Mouse (Mus musculus): Measurements from ENCODE around the gene Ddx4.
"Not testable (repeated sequence)": the region's sequence is repeated elsewhere in the genome, so short reads cannot be mapped to it uniquely, and the experiment has no call there.

Gene Ddx4

DNA sequence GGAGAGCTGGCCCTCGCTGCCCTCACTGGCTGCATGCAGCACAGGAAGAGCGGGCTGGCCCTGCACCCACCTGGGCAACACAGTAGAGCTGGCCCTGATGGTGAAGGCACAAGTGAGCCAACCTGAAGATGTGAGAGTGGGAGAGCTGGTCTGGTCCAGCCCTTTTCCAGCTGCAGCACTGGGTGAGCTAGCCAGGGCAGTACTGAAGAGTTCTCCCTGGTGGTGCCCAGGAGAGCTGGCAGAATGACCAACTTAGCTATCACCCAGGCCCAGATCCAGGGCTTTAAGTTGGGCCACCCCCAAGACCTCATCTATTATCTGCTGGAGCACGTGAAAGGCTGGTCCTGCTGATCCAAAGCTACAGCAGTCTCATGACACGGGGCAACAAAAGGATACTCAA is 13.2 kb downstream of the Ddx4 start:
- in situ Hi-C loops (cut with MboI, MseI): no loop called here

DNA sequence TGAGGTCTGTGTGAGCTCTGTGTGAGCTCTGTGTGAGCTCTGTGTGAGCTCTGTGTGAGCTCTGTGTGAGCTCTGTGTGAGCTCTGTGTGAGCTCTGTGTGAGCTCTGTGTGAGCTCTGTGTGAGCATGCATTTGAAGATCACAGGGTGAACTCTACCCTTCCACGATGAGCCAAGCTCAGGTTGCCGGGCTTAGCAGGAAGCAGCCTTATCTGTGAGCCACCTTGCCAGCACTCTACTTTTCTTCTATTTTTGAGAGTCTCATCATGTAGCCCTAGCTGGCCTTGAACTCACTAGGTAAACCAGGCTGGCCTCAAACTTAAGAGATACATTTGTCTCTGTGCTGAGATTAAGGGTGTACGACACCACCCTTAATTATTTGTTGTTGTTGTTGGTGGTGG is 15.8 kb downstream of the Ddx4 start:
- in situ Hi-C loops (cut with MboI, MseI): no loop called here

DNA sequence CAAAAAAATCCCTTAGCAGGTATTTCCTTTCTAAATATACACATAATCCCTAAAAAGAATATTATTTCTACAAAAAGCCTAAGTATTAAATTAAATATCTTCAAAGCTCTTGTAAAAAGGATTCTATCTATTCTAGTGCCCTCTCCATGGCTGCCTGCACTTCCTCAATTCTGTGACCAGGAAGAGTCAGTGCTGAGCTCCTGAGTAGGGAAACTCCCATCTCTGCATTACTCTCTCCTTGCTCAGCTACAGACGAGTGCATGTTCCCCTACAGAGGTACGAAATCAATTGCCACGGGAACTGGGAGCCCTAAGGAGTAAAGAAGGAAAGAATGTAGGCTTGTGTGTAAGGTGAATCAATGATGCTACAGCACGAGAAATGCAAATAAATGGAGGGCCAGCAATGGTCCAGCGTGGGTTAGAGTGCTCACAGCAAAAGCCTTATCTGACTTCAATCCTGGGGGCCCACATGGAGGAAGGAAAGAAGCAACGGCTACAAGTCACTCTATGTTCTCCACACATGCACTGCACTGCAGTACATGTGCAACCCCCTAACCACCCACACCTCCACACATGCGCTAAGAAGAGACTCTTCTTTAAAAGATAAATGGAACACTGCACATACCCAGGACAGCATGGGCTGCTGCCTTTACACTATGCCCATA is 17.0 kb downstream of the Ddx4 start:
- in situ Hi-C loops (cut with MboI, MseI): no loop called here

DNA sequence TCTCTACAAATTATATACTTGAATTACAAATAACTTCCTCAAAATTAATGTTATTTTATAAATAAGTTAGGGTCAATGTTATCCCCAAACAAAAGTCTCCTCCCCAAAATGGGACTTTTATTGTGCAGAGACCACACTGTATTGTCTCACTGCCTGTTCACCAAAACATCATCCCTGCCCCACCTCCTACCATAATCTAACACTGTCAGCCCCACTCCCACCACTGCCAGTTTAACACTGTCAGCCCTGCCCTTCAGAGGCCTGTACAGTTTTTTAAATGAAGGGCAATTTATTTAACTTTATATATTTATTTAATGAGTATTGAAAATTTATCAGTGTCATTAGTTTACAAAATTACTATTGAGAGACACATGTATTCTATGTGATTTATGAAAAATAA is 26.7 kb downstream of the Ddx4 start:
- in situ Hi-C loops (cut with MboI, MseI): no loop called here

DNA sequence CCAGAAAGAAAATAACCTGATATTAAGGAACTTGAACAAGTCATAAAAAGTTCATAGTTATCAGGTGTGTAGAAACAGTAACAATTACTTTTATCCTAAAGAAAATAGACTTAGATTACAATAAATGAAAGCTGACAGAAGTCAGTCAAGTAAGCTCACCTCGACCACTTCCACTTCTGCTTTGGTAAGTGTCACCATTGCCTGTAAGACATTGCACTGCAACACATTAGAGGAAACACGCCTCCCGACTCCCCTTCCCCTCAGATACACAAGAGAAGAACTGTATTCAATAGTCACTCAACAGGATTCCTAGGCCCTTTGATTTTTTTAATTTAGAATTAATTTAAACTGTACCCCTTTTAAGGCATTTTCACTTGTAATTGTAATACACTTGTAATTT is 27.7 kb downstream of the Ddx4 start:
- in situ Hi-C loops (cut with MboI, MseI): no loop called here

DNA sequence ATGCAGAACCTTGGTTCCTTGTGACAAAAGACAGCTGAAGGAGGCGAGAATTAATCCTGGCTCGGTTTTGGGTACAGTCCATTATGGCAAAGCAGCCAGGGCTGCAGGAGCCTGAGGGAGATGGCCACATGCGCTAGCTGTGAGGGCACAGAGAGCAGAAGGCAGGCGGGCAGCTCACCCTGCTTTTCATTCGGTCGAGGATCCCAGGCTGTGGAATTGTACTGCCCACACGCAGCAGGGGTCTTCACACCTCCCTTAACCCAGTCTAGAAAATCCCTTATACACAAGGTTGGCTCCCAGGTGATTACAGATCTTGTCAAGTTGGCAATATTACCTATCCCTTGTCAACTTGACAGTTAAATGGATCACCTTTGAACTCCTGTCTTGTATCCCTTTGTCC is 28.6 kb downstream of the Ddx4 start:
- in situ Hi-C loops (cut with MboI, MseI): no loop called here

DNA sequence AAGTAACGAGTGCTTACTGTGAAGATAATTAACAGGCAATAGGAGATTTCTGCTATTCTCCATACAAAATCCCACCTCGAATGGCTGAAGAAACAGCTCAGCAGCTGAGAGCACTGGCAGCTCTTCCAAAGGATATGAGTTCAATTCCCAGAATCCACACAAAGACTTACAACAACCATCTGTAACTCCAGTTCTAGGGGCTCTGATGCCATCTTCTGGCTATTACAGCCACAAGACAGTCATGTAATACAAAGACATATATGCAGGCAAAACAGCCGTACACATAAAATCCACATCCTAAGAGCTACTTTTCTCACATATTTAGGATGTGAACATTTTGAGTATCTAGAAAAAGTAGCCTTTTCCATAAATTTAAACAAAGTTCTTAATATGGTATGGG is 30.7 kb downstream of the Ddx4 start:
- in situ Hi-C loops (cut with MboI, MseI): no loop called here

DNA sequence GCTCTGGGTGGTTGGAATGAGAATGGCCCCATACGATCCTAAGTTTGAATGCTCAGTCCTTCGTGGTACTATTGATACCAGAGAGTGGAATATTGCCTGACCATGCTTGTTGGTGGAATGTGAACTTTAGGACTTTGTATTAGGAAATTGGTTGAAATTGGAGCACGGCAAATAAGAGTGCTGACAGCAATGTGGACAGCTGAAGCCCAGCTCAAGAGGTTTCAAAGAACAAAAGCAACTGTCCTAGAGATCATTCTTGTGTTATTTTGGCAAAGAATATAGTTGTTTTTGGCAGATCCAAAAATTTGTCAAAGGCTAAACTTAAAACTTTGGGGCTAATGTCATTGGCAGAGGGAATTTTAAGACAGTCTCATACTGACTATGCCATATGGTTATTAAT is 43.7 kb downstream of the Ddx4 start:
- in situ Hi-C loops (cut with MboI, MseI): no loop called here

DNA sequence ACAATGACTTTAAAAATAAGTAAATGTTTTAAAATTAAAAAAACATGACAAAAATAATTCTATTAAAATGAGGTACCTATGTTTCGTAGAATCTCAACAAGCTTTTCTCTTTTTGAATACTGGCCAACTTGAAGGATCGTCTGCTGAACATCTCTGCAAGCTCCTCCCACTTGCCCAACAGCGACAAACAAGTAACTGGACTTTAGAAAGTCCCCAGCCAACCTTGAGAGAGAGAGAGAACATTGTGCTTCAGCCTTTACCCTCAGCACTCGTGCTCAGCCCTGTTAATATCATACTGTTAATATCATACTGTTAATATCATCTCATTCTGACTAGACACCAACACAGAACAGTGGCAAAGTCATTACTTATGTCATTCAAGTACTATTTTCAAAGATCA is 47.9 kb downstream of the Ddx4 start:
- in situ Hi-C loops (cut with MboI, MseI): no loop called here

DNA sequence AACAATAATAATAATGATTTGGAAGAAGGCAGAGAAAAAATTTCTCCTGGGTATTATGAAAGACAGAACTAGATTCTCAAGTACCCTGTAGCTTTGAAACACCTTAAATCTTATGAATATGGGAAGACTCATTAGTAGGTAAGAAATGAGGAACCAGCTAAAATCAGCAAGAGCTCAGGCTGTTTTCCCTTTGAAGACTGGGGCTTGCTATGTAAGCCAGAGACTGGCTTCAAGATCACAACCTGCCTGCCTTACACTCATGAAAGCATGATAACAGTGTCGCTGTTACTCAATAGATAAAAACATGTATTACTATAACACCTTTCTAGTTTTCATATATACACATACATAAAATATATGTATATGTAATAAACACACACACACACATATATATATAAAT is 48.4 kb downstream of the Ddx4 start:
- in situ Hi-C loops (cut with MboI, MseI): no loop called here

DNA sequence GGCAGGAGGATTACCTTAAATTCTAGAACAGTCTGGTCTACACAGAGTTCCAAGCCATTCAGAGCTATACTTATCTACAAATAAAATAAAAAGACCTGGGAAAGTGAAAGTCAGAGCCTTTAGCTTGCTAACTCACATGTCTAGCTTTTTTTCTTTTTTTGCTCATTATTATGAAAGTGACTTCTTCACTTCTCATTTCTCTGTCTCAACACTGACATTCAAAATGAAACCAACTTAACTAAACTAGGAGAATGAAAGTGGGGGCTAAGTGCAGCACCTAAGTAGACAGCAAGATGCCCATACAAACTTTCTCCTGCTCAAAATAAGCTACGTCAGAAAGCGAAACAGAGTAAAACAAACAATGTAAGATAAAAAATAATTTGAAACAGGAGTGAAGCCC is 49.7 kb downstream of the Ddx4 start:
- in situ Hi-C loops (cut with MboI, MseI): no loop called here

DNA sequence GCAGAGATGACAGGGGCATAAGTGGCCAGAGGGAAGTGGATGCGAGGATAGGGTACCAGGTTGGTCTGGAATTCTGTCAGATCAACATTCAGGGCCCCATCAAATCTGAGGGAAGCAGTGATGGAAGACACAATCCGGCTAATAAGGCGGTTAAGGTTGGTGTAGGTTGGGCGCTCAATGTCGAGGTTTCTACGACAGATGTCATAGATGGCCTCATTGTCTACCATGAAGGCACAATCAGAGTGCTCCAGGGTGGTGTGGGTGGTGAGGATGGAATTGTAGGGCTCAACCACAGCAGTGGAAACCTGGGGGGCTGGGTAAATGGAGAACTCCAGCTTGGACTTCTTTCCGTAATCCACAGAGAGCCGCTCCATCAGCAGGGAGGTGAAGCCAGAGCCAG is 58.0 kb downstream of the Ddx4 start, which contains the start of gene Il31ra:
Il31ra (minus strand) TSS at position 101 of the 400 bp plus-strand sequence.
- in situ Hi-C loops (cut with MboI, MseI): not testable (repeated sequence)

DNA sequence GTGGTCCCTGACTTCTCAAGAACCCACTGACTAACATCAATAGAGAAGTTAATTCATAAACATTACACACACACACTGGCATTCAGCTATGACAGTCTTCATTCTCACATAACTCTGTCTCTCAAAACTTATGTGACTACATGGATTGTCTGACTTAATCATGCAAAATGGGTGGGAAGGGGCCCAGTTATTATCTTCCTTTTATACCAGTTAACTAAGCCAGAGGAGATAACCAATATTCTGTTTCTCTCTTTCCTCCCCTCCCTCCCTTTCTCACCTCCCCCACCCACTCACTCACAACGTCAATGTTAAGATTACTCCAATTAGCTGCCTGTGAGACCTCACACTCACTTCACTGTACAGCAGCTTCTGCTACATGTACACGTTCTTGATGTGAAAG is 62.0 kb downstream of the Ddx4 start:
- in situ Hi-C loops (cut with MboI, MseI): no loop called here

DNA sequence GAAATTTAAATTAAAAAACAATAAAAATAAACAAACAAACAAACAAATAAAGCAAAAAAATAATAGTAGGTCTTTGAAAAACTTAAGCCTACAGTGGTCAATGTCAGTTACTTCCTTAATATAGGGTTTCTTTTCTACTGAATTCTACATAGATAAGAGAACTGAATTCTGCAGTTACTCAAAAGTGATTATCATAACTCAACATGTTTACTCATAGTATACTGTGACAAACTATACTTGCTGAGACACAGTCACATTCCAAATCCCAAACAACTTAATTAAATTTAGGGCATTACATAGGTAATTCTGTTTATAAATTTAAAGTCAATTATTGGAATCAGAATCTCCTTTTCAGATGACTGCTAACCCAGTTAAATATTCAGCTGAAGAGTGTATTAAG is 62.6 kb downstream of the Ddx4 start:
- in situ Hi-C loops (cut with MboI, MseI): loop anchor here in 1 of 2 experiments (10.0 kb wide), 1 partner anchor 945 kb away; no protein-coding TSS in a partner anchor

DNA sequence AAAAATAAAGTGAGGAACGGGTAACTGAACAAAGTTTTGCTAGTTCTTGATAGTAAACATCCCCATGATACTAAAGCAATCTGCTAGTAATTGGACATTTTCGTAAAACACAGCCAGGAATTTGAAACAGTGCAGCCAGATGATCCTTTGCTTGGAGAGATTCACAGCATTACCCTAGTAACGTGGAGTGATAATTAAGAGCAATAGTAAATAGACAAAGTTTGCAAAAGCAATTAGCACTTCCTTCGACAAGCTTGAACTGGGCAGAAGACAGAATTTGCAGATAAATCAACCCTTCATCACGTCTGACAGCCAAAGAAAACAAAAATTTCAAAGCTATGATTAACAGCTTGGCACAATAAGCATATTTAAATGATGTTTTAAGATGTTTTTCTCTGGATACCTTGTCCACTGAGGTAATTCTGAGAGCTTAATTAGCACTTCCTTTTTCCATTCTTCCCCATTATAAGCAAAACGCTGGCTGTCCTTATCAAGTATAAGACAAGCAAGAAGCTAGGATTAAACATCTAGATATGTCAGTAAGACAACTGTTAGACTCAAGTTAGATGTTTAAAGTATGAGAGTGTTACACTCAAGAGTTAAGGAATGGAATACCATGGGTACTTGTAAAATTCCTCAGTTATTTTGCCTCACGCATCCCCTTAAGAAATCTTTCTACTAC is 67.6 kb downstream of the Ddx4 start:
- in situ Hi-C loops (cut with MboI, MseI): loop anchor here in 1 of 2 experiments (10.0 kb wide), 1 partner anchor 950 kb away; no protein-coding TSS in a partner anchor

DNA sequence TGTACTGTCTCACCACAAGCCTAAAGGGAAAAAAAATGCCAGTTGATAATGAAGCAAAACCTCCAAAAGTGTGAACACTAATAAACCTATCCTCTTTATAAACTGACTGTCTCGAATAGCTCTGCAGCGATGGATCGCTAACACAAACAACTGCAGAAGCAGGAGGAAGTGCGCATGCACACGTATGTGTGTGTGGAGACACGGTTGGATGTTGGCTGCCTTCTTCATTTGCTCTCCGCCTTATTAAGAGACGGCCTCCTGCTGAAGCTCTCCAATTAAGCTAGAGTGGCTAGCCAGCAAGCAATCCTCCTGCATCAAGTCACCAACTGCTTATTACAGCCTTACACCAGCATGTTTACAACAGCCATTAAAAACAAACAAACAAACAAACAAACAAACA is 70.0 kb downstream of the Ddx4 start:
- in situ Hi-C loops (cut with MboI, MseI): loop anchor here in 1 of 2 experiments (10.0 kb wide), 1 partner anchor 953 kb away; no protein-coding TSS in a partner anchor

DNA sequence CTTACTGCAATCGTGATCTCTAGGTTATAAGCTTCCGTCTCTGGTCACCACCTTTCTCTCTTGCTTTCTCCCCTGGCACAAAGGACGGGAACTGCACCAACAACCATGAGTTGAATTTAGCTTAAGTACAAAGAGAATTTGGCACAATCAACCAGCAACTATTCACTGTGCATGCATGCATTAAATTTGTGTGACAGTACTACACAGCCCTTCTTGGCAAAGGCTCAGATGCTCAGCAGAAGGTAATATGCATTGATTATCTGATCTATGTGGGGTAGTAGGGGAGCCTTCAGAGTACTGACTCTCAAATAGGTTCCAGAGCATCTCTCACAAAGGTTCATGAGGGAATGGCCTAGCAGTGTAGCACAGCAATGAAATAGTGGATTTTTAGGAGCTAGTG is 70.5 kb downstream of the Ddx4 start:
- in situ Hi-C loops (cut with MboI, MseI): loop anchor here in 1 of 2 experiments (10.0 kb wide), 1 partner anchor 953 kb away; no protein-coding TSS in a partner anchor

DNA sequence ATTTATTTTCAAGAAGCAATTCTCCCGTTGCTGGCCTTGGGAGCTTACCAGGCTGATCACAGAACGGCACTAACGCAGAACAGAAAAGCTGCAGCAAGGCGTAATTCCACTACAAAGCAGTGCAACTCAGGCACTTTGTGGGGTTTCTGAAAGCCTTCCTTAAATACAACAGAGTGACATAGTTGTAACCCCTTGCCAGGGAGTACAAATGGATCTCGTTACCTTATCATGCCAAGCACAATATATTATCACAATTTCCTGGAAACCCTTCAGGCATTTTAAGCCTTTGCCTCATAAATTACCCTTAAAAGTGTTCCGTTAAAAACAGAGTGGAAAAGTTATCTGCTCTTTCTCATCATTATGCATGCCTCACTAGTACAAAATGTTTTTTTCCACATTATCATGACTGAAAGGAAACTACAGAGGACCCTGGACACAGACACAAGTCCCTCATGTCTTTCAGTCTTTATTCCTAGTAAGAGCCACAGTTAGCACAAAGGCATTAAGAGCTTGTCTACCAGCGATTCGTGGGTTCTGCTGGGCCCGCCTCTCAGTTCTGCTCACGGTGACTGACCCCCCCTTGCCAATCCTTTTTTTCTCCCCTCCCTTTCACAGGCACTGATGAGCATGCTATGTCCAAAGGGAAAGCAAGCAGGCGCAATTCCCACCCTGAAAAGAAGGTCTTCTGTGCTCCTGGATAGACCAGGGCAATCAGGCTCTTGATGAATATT is 71.5 kb downstream of the Ddx4 start:
- in situ Hi-C loops (cut with MboI, MseI): loop anchor here in 1 of 2 experiments (10.0 kb wide), 1 partner anchor 954 kb away; no protein-coding TSS in a partner anchor

DNA sequence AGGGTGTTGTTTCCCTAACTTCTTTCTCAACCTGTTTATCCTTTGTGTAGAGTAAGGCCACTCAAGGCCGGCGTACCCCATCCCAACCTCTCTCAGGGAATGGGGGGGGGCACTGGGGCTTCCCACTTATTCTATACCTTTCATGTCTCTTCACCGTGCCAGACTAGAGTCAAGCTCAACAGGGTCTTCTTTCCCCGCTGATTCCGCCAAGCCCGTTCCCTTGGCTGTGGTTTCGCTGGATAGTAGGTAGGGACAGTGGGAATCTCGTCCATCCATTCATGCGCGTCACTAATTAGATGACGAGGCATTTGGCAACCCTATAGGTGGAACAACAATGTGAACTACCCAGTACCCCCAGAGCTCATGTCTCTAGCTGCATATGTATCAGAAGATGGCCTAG is 74.2 kb downstream of the Ddx4 start:
- in situ Hi-C loops (cut with MboI, MseI): not testable (repeated sequence)

DNA sequence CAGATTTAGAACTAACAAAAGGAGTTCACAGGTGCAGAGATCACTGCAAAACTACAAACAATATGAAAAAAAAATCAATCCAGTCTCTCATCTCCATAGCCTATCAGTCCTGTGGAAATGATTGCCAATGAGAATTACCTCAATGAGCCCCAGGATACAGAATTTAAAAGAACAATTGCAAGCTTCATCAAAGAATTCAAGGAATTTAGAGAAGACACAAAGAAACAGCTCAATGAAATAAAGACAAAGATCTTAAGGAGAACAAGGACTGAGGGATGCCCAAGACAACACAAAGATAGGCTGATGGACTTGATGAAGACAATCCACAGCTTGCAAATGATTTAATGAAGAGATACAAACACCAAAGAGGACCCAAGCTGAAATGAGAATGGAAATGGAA is 78.5 kb downstream of the Ddx4 start:
- in situ Hi-C loops (cut with MboI, MseI): no loop called here

DNA sequence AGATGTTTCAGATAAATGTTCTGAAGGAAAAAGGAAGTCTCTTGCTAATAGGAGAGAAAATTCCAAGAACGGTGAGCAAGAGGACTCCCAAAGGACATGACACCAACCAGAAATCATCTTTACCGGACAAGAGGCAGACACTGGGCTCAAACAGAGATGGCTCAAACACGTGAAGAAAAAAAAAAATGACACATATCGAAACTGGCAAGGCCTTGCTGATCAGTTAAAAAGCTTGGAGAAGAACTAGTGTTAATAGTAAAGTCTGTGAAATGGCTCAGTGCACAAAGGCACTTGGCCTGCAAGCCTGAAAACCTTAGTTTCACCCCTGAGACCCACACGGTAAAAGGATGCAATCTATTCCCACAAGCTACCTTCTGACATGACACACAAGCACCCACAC is 81.5 kb downstream of the Ddx4 start:
- in situ Hi-C loops (cut with MboI, MseI): no loop called here

DNA sequence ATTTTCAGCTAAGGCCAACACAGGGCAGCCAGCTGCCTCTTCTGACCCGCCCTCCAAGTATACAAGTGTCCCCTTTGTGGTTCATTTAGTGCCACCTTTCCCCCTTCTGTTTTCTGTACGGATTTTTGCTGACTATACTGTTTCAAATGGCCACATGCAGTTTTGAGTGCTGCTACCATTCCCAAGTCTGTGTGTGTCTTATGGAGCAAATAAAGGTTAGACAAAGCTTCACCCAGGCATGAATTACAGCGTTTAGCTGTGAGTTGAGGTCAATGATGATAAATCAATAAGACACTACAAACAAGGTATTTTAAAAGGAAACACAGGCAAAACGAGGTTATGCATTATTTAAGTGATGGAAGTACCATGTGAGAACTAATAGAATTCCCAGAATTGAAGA is 82.7 kb downstream of the Ddx4 start:
- in situ Hi-C loops (cut with MboI, MseI): no loop called here

Data from T-helper 17 cell (primary cell).